Mouse (Mus musculus): Measurements from ENCODE around the gene Bmp7. TPM values are rescaled to one million over a fixed set of nuclear protein-coding genes. Genes with fewer than 3 reads are reported as not detected.

Bmp7 gene
- total and polyA plus RNA-seq, 2 experiments from 2014 or later: 15.3 to 34.0 TPM

GRCm38 (mm10) chr2:172937326-172938190 lies 2.6 kb downstream of the Bmp7 start:
- peaks cover 51% of the 10 kb centered on the region for H3K27me3 ChIP-seq (ENCODE audit: insufficient read depth, low read length)
- no peak overlapping the region for H3K9ac ChIP-seq (replicated peaks; ENCODE audit: low read length, poor library complexity, severe bottlenecking)
- no peak for ATAC-seq (ENCODE audit: low FRiP score)
- no peak overlapping the region for H3K27ac ChIP-seq (ENCODE audit: low read depth, low read length)
- no peak for TF ChIP-seq CTCF (IDR thresholded peaks at IDR 0.05)
- 20% methylated on average over 12 of the region's 12 CpGs for WGBS
- H3K4me3 ChIP-seq (ENCODE audit: low read depth, low read length): peak overlapping the region; percentile 46; the same call in 1 of the 2 replicates
- peak overlapping the region; percentile 23 for H3K4me2 ChIP-seq (ENCODE audit: low read depth, low read length, poor library complexity, severe bottlenecking)
- peaks cover 15% of the 10 kb centered on the region for H3K4me1 ChIP-seq (ENCODE audit: insufficient read depth, low read length)
- DNase-seq (ENCODE audit: low spot score): no peak
- no peaks in the 10 kb centered on the region for H3K36me3 ChIP-seq (ENCODE audit: insufficient read depth, low read length)
- no peaks in the 10 kb centered on the region for H3K9me3 ChIP-seq (ENCODE audit: low read length)

- ATAC-seq (ENCODE audit: low FRiP score): no peak
- DNase-seq (ENCODE audit: low spot score): no peak
- Histone ChIP-seq H3K4me3 (ENCODE audit: low read depth, low read length) (no peak overlapping the region), H3K4me1 (ENCODE audit: insufficient read depth, low read length) (peaks cover 15% of the 10 kb centered on the region), H3K27ac (ENCODE audit: low read depth, low read length) (no peak overlapping the region), H3K4me2 (ENCODE audit: low read depth, low read length, poor library complexity, severe bottlenecking) (peak overlapping the region; percentile 3; the same call in 1 of the 2 replicates), H3K27me3 (ENCODE audit: insufficient read depth, low read length) (peaks cover 44% of the 10 kb centered on the region), H3K9me3 (ENCODE audit: low read length) (no peaks in the 10 kb centered on the region), H3K9ac (replicated peaks; ENCODE audit: low read length, poor library complexity, severe bottlenecking) (no peak overlapping the region), H3K36me3 (ENCODE audit: insufficient read depth, low read length) (no peaks in the 10 kb centered on the region)
- WGBS: 40% methylated on average over 5 of the region's 5 CpGs
- TF ChIP-seq CTCF (IDR thresholded peaks at IDR 0.05): no peak
Measured at GRCm38 (mm10) chr2:172936844-172937243, 3.3 kb downstream of the Bmp7 start.

GRCm38 (mm10) chr2:172935776-172936562 lies 4.2 kb downstream of the Bmp7 start:
- Histone ChIP-seq H3K4me1 (ENCODE audit: insufficient read depth, low read length) (peaks cover 15% of the 10 kb centered on the region), H3K4me3 (ENCODE audit: low read depth, low read length) (no peak overlapping the region), H3K9me3 (ENCODE audit: low read length) (no peaks in the 10 kb centered on the region), H3K36me3 (ENCODE audit: insufficient read depth, low read length) (no peaks in the 10 kb centered on the region), H3K4me2 (ENCODE audit: low read depth, low read length, poor library complexity, severe bottlenecking) (peak overlapping the region; percentile 41; the same call in 1 of the 2 replicates), H3K9ac (replicated peaks; ENCODE audit: low read length, poor library complexity, severe bottlenecking) (no peak overlapping the region), H3K27me3 (ENCODE audit: insufficient read depth, low read length) (peaks cover 36% of the 10 kb centered on the region), H3K27ac (ENCODE audit: low read depth, low read length) (no peak overlapping the region)
- TF ChIP-seq CTCF (IDR thresholded peaks at IDR 0.05): no peak
- 38% methylated on average over 12 of the region's 12 CpGs for WGBS
- DNase-seq (ENCODE audit: low spot score) (no peak), ATAC-seq (ENCODE audit: low FRiP score) (no peak)

GRCm38 (mm10) chr2:172934891-172935740 lies 5.0 kb downstream of the Bmp7 start:
- DNase-seq (ENCODE audit: low spot score) (no peak), ATAC-seq (ENCODE audit: low FRiP score) (no peak)
- Histone ChIP-seq H3K9me3 (ENCODE audit: low read length) (no peaks in the 10 kb centered on the region), H3K27ac (ENCODE audit: low read depth, low read length) (0 out of 2 replicates have a peak overlapping the region, but pooled peaks have one; percentile 51), H3K36me3 (ENCODE audit: insufficient read depth, low read length) (no peaks in the 10 kb centered on the region), H3K27me3 (ENCODE audit: insufficient read depth, low read length) (peaks cover 31% of the 10 kb centered on the region), H3K9ac (replicated peaks; ENCODE audit: low read length, poor library complexity, severe bottlenecking) (no peak overlapping the region), H3K4me2 (ENCODE audit: low read depth, low read length, poor library complexity, severe bottlenecking) (peak overlapping the region; percentile 41), H3K4me1 (ENCODE audit: insufficient read depth, low read length) (peaks cover 12% of the 10 kb centered on the region), H3K4me3 (ENCODE audit: low read depth, low read length) (peak overlapping the region; percentile 2; the same call in 1 of the 2 replicates)
- WGBS: 12% methylated on average over 30 of the region's 30 CpGs
- TF ChIP-seq CTCF (IDR thresholded peaks at IDR 0.05): no peak

GRCm38 (mm10) chr2:172934420-172934788 lies 5.7 kb downstream of the Bmp7 start:
- 1% methylated on average over 8 of the region's 8 CpGs for WGBS
- H3K9ac ChIP-seq (replicated peaks; ENCODE audit: low read length, poor library complexity, severe bottlenecking): 0 out of 2 replicates have a peak overlapping the region, but pooled peaks have one; percentile 36
- no peak for DNase-seq (ENCODE audit: low spot score)

More at GRCm38 (mm10) chr2:172934420-172934788, 5.7 kb downstream of the Bmp7 start:
- H3K4me1 ChIP-seq (ENCODE audit: insufficient read depth, low read length): peaks cover 5% of the 10 kb centered on the region; the same call in 1 of the 2 replicates
- peak overlapping the region; percentile 41 for H3K4me2 ChIP-seq (ENCODE audit: low read depth, low read length, poor library complexity, severe bottlenecking)
- H3K9me3 ChIP-seq (ENCODE audit: low read length): no peaks in the 10 kb centered on the region
- TF ChIP-seq CTCF (IDR thresholded peaks at IDR 0.05): no peak
- H3K27me3 ChIP-seq (ENCODE audit: insufficient read depth, low read length): peaks cover 27% of the 10 kb centered on the region
- H3K4me3 ChIP-seq (ENCODE audit: low read depth, low read length): peak overlapping the region; percentile 10; the same call in 1 of the 2 replicates
- no peaks in the 10 kb centered on the region for H3K36me3 ChIP-seq (ENCODE audit: insufficient read depth, low read length)
- 0 out of 2 replicates have a peak overlapping the region, but pooled peaks have one; percentile 51 for H3K27ac ChIP-seq (ENCODE audit: low read depth, low read length)
- ATAC-seq (ENCODE audit: low FRiP score): no peak
